Mouse (Mus musculus) cerebellum, adult 2 months (tissue): ENCODE data around the gene Zfhx3. TPM values are rescaled to one million over a fixed set of nuclear protein-coding genes. Genes with fewer than 3 reads are reported as not detected.

Experiments
- DNase-seq, 2 experiments: peaks; one replicate each; pipeline ENCODE4 v3.0.0; 2021
- H3K27ac ChIP-seq: fragments of 200-500 bp; 2 replicates; pipeline ENCODE4 v1.5.1; 2012; ENCODE audit warnings: low read length, control low read depth, inconsistent platforms; ENCODE audit not compliant: insufficient read depth
- H3K27me3 ChIP-seq: fragments of 200-500 bp; 2 replicates; pipeline ENCODE4 v1.6.1; 2012; ENCODE audit warnings: inconsistent platforms, mild to moderate bottlenecking, low read length, moderate library complexity; ENCODE audit not compliant: control insufficient read depth, insufficient read depth
- H3K4me1 ChIP-seq: fragments of 200-500 bp; 2 replicates; pipeline ENCODE4 v1.6.1; 2011; ENCODE audit warnings: low read length; ENCODE audit not compliant: control insufficient read depth, insufficient read depth
- H3K4me3 ChIP-seq: fragments of 200-500 bp; replicated peaks from 2 replicates; pipeline ENCODE3; 2011; ENCODE audit warnings: mild to moderate bottlenecking, low read depth, low read length, control low read depth; ENCODE audit not compliant: insufficient read depth
- CTCF ChIP-seq: fragments of 200-500 bp; IDR thresholded peaks from 2 replicates; pipeline ENCODE4 v1.5.1; 2011; ENCODE audit warnings: low read depth, mild to moderate bottlenecking, control low read depth, low read length, moderate library complexity, borderline replicate concordance; ENCODE audit not compliant: insufficient read depth
- POLR2A ChIP-seq: fragments of 200-500 bp; IDR thresholded peaks from 2 replicates; pipeline ENCODE4 v1.6.1; 2011; ENCODE audit warnings: low read length, control low read depth, borderline replicate concordance; ENCODE audit not compliant: insufficient read depth
- WGBS: fragments of 180-500 bp; shearing (Covaris S2); methylation state at CpG from one replicate; pipeline ENCODE4 v1.1.7; 2018; 5-methylcytosine and 5-hydroxymethylcytosine counted together
- polyA plus RNA-seq: library from polyadenylated mRNA; depleted of rRNA; stranded (reverse); fragments of >200 nt; gene quantifications from 2 replicates; pipeline ENCODE4 v1.2.3, GENCODE M21; 2012

Zfhx3 gene
- polyA plus RNA-seq, 1 experiment = 3.3 TPM

- TF ChIP-seq CTCF (no peak), POLR2A (no peak)
- Histone ChIP-seq H3K27me3 (no peaks in the 10 kb centered on the region; the same call in 1 of the 2 replicates), H3K4me3 (no peak overlapping the region), H3K4me1 (peaks cover 5% of the 10 kb centered on the region), H3K27ac (no peak overlapping the region)
- 19% methylated on average over 18 of the region's 18 CpGs for WGBS
- DNase-seq = peak; percentile 76 to 80
Observed at GRCm38 (mm10) chr8:108896468-108897346, 954.3 kb downstream of the Zfhx3 start.

- Histone ChIP-seq H3K4me1 (peaks cover 5% of the 10 kb centered on the region), H3K4me3 (no peak overlapping the region), H3K27me3 (no peaks in the 10 kb centered on the region; the same call in 1 of the 2 replicates), H3K27ac (no peak overlapping the region)
- TF ChIP-seq POLR2A (no peak), CTCF (no peak)
- WGBS = 45% methylated on average over 7 of the region's 7 CpGs
- no peak for DNase-seq
Observed at GRCm38 (mm10) chr8:108897347-108898100, 955.1 kb downstream of the Zfhx3 start.

GRCm38 (mm10) chr8:108899251-108899771 lies 956.9 kb downstream of the Zfhx3 start:
- no peak for TF ChIP-seq POLR2A
- DNase-seq = no peak
- H3K4me1 ChIP-seq = peaks cover 5% of the 10 kb centered on the region
- no peak overlapping the region for H3K4me3 ChIP-seq
- WGBS = 86% methylated on average over 14 of the region's 14 CpGs
- no peaks in the 10 kb centered on the region; the same call in 1 of the 2 replicates for H3K27me3 ChIP-seq
- no peak overlapping the region for H3K27ac ChIP-seq

- Histone ChIP-seq H3K4me1 (peaks cover 5% of the 10 kb centered on the region), H3K27ac (no peak overlapping the region), H3K27me3 (no peaks in the 10 kb centered on the region; the same call in 1 of the 2 replicates), H3K4me3 (no peak overlapping the region)
- TF ChIP-seq POLR2A (no peak), CTCF (no peak)
- DNase-seq = no peak
- 67% methylated on average over 10 of the region's 10 CpGs for WGBS
Observed at GRCm38 (mm10) chr8:108900541-108900940, 958.1 kb downstream of the Zfhx3 start.

- Histone ChIP-seq H3K4me3 (no peak overlapping the region), H3K4me1 (peaks cover 5% of the 10 kb centered on the region), H3K27ac (no peak overlapping the region), H3K27me3 (no peaks in the 10 kb centered on the region; the same call in 1 of the 2 replicates)
- DNase-seq = no peak
- 74% methylated on average over 14 of the region's 14 CpGs for WGBS
- no peak for TF ChIP-seq POLR2A
- TF ChIP-seq CTCF = no peak
Observed at GRCm38 (mm10) chr8:108901208-108901607, 958.8 kb downstream of the Zfhx3 start.

- Histone ChIP-seq H3K4me3 (no peak overlapping the region), H3K4me1 (no peaks in the 10 kb centered on the region), H3K27ac (no peak overlapping the region), H3K27me3 (no peaks in the 10 kb centered on the region; the same call in 1 of the 2 replicates)
- WGBS = 85% methylated on average over 15 of the region's 15 CpGs
- TF ChIP-seq POLR2A = no peak
- TF ChIP-seq CTCF = no peak
- no peak for DNase-seq
Observed at GRCm38 (mm10) chr8:108903550-108903949, 961.1 kb downstream of the Zfhx3 start.

GRCm38 (mm10) chr8:108904288-108904971 lies 962.0 kb downstream of the Zfhx3 start:
- DNase-seq = no peak
- H3K27me3 ChIP-seq = no peaks in the 10 kb centered on the region; the same call in 1 of the 2 replicates
- no peak overlapping the region for H3K4me3 ChIP-seq
- H3K27ac ChIP-seq = no peak overlapping the region
- 89% methylated on average over 11 of the region's 11 CpGs for WGBS
- TF ChIP-seq CTCF (no peak), POLR2A (no peak)
- no peaks in the 10 kb centered on the region for H3K4me1 ChIP-seq

- no peak overlapping the region for H3K27ac ChIP-seq
- no peak for DNase-seq
- H3K4me3 ChIP-seq = no peak overlapping the region
- TF ChIP-seq POLR2A (no peak), CTCF (no peak)
- no peaks in the 10 kb centered on the region for H3K4me1 ChIP-seq
- 90% methylated on average over 9 of the region's 9 CpGs for WGBS
- no peaks in the 10 kb centered on the region for H3K27me3 ChIP-seq
Observed at GRCm38 (mm10) chr8:108908066-108908465, 965.6 kb downstream of the Zfhx3 start.
